Mouse (Mus musculus) stomach, embryonic 14.5 days (tissue): ENCODE data around the gene Fut7. TPM values are rescaled to one million over a fixed set of nuclear protein-coding genes. Genes with fewer than 3 reads are reported as not detected.

Experiments
- ATAC-seq: fragments of 200-750 bp; cut with Nextera tagmentation; 2 replicates; pipeline ENCODE4 v1.8.0; 2017; ENCODE audit warnings: low read depth, moderate TSS enrichment; ENCODE audit not compliant: insufficient number of reproducible peaks, insufficient read depth, low FRiP score
- H3K27ac ChIP-seq: fragments of 300-500 bp; sonication (generic); 2 replicates; pipeline ENCODE4 v1.5.1; 2014; ENCODE audit warnings: mild to moderate bottlenecking, low read length, moderate library complexity, mixed read lengths
- H3K27me3 ChIP-seq: fragments of 300-500 bp; sonication (generic); 2 replicates; pipeline ENCODE4 v1.6.1; 2014; ENCODE audit warnings: low read length, control low read depth, mixed read lengths; ENCODE audit not compliant: control insufficient read depth, insufficient read depth
- H3K36me3 ChIP-seq: fragments of 300-500 bp; sonication (generic); 2 replicates; pipeline ENCODE4 v1.6.1; 2014; ENCODE audit warnings: mild to moderate bottlenecking, control low read depth, low read length, moderate library complexity, mixed read lengths; ENCODE audit not compliant: control insufficient read depth, insufficient read depth
- H3K4me1 ChIP-seq: fragments of 300-500 bp; sonication (generic); 2 replicates; pipeline ENCODE4 v1.6.1; 2014; ENCODE audit warnings: low read length, control low read depth, mixed read lengths; ENCODE audit not compliant: control insufficient read depth, insufficient read depth
- H3K4me2 ChIP-seq: fragments of 300-500 bp; sonication (generic); replicated peaks from 2 replicates; pipeline ENCODE4 v1.6.1; 2014; ENCODE audit warnings: low read depth, low read length, control low read depth
- H3K4me3 ChIP-seq: fragments of 300-500 bp; sonication (generic); 2 replicates; pipeline ENCODE4 v1.5.1; 2014; ENCODE audit warnings: low read depth, low read length, control low read depth
- H3K9ac ChIP-seq: fragments of 300-500 bp; sonication (generic); replicated peaks from 2 replicates; pipeline ENCODE4 v1.6.1; 2014; ENCODE audit warnings: low read depth, mild to moderate bottlenecking, control low read depth, low read length, moderate library complexity, mixed read lengths
- H3K9me3 ChIP-seq: fragments of 300-500 bp; sonication (generic); 2 replicates; pipeline ENCODE4 v1.6.1; 2016; ENCODE audit warnings: low read depth, low read length, control low read depth; ENCODE audit not compliant: control insufficient read depth
- WGBS: fragments of 180-500 bp; shearing (Covaris S2); extraction: QIAGEN DNeasy Blood & Tissue Kit; methylation state at CpG from one replicate; pipeline ENCODE4 v1.1.7; 2014; 5-methylcytosine and 5-hydroxymethylcytosine counted together
- polyA plus RNA-seq: library from polyadenylated mRNA; unstranded; fragments of >200 nt; fragmentation: Nextera tagmentation; extraction: Ambion mirVana; gene quantifications from 2 replicates; pipeline ENCODE4 v1.2.1, GENCODE M21; 2014

The Fut7 gene
- polyA plus RNA-seq, 1 experiment from 2014 or later: 0.12 TPM

DNA sequence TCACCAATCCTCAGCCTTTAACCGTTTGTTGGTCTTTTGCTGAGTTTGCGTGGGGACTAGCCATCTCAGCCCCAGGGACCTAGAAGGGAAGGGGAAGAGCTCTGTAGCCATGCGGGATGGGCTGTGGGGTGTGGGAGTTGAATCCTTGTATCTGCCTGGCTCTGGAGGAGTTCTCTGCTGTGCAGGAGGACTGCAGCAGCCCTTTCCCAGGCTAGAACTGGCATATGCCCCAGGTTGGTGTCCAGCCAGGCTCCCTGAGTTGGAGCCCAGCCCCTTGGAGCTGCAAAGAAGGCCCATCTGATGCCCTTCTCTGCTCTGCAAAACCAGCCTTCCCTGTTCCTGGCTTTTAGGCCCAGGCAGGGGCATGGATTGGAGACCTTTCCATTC, 26.5 kb upstream of the Fut7 start:
- WGBS: 42% methylated on average over 3 of the region's 3 CpGs

DNA sequence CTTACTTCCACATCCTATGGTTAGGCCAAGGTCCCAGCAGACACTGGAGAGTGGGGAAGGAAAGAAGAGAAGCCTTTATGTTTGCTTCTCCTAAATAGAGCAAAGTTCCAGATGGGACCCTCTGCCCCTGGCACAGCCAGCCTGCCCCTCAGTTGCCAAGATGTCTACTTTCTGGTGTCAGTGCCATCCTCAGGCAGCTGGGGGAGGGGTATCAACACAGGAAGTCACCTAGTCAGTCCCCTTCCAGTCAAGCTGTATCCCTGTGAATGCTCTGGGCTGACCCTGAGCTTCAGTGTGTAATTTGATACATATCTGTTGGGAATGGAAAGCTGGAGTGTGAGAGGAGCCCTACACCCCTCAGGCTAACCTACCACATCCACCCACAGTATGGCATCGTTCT, 26.1 kb upstream of the Fut7 start:
- Histone ChIP-seq H3K27me3 (peaks cover 25% of the 10 kb centered on the region; the same call in 1 of the 2 replicates), H3K4me3 (no peak overlapping the region), H3K9ac (no peak overlapping the region), H3K4me2 (no peak overlapping the region), H3K27ac (no peak overlapping the region), H3K36me3 (no peaks in the 10 kb centered on the region), H3K9me3 (no peaks in the 10 kb centered on the region), H3K4me1 (peaks cover 17% of the 10 kb centered on the region; the same call in 1 of the 2 replicates)
- WGBS: 67% methylated on average over 1 of the region's 1 CpGs
- ATAC-seq: no peak

More for the DNA sequence above, 26.5 kb upstream of the Fut7 start:
- H3K4me3 ChIP-seq: peak overlapping the region; percentile 36
- no peak overlapping the region for H3K27ac ChIP-seq
- peaks cover 22% of the 10 kb centered on the region; the same call in 1 of the 2 replicates for H3K27me3 ChIP-seq
- H3K4me2 ChIP-seq: peak overlapping the region; percentile 73
- no peaks in the 10 kb centered on the region for H3K36me3 ChIP-seq
- H3K4me1 ChIP-seq: peaks cover 17% of the 10 kb centered on the region; the same call in 1 of the 2 replicates
- no peaks in the 10 kb centered on the region for H3K9me3 ChIP-seq
- no peak overlapping the region for H3K9ac ChIP-seq
- ATAC-seq: no peak

DNA sequence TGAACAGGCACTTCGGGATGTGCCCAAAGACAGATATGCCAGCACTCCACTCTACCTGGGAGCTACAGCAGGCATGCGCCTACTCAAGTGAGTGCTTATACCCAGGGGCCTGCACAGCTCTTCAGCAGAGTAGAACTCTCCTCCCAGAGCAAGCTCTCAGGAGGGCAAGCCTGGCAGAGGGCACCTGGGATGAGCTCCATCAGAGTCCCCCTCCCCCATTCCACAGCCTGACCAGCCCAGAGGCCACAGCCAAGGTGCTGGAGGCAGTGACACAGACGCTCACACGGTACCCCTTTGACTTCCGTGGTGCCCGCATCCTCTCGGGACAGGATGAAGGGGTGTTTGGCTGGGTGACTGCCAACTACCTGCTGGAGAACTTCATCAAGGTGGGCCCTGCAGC, 25.0 kb upstream of the Fut7 start:
- Histone ChIP-seq H3K9ac (no peak overlapping the region), H3K36me3 (no peaks in the 10 kb centered on the region), H3K9me3 (no peaks in the 10 kb centered on the region), H3K27ac (no peak overlapping the region), H3K4me3 (no peak overlapping the region), H3K4me1 (peaks cover 21% of the 10 kb centered on the region), H3K4me2 (no peak overlapping the region), H3K27me3 (peaks cover 23% of the 10 kb centered on the region)
- 86% methylated on average over 7 of the region's 7 CpGs for WGBS
- no peak for ATAC-seq

DNA sequence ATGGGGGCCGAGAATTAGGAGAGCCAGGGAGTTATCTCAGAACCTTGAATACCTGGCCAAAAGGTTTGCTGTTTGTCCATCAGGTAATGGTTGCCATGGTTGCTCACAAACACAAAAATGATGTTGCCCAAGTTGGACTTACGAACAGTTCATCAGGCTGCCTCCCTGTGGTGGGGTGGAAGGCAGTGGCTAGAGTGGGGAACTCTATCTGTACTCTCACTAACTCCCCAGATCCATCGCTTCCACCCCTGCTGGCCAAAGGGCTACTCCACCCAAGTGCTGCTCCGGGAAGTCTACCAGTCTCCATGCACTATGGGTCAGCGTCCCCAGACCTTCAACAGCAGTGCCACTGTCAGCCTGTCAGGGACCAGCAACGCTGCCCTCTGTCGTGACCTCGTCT, 24.0 kb upstream of the Fut7 start, which contains the start of gene Npdc1:
Npdc1 (plus strand) TSS at position 301 of the 400 bp plus-strand sequence.
- no peaks in the 10 kb centered on the region for H3K9me3 ChIP-seq
- H3K4me1 ChIP-seq: peaks cover 24% of the 10 kb centered on the region
- no peaks in the 10 kb centered on the region for H3K36me3 ChIP-seq
- H3K27ac ChIP-seq: no peak within 1 kb of the TSS
- H3K4me3 ChIP-seq: no peak within 1 kb of the TSS
- WGBS: 72% methylated on average over 8 of the region's 8 CpGs
- H3K9ac ChIP-seq: no peak within 1 kb of the TSS
- ATAC-seq: no peak
- no peak within 1 kb of the TSS for H3K4me2 ChIP-seq
- H3K27me3 ChIP-seq: peaks cover 25% of the 10 kb centered on the region

DNA sequence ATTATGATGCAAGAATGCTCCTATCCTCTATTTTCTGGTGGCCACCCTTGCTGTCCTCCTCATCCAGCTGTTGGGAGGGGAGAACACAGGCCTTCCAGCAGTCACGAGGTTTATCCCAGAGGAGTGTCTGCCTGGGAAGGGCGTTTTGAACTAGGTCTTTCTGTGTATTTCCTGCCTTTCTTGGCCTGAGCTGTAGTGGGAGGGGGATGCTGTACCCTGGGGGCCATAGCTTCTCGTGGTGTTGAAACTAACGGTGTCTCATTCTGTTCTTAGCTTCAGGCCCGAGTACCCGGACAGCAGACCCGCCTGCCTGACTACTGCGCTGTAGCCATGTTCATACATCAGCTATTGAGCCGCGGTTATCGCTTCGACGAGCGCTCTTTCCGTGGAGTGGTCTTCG, 22.8 kb upstream of the Fut7 start:
- peak overlapping the region; percentile 18; the same call in 1 of the 2 replicates for H3K4me2 ChIP-seq
- 24% methylated on average over 16 of the region's 16 CpGs for WGBS
- H3K27me3 ChIP-seq: peaks cover 25% of the 10 kb centered on the region
- H3K36me3 ChIP-seq: no peaks in the 10 kb centered on the region
- ATAC-seq: no peak
- no peak overlapping the region for H3K27ac ChIP-seq
- H3K4me3 ChIP-seq: no peak overlapping the region; the same call in 1 of the 2 replicates
- H3K9ac ChIP-seq: no peak overlapping the region
- peaks cover 15% of the 10 kb centered on the region for H3K4me1 ChIP-seq
- no peaks in the 10 kb centered on the region for H3K9me3 ChIP-seq

DNA sequence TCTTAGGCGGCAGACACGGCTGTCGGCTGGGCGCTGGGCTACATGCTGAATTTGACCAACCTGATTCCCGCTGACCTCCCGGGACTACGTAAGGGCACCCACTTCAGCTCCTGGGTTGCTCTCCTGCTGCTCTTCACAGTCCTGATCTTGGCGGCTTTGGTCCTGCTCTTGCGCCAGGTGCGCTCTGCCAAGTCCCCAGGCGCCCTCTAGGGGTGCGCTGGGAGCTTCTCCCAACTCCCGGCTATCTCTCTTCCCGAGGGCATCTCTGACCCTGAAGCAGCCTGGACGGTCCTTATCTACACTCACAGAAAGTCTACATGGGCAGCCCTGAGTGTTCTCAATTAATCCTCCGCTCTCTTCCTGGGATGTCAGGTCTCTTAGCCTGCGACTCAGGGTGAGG, 22.3 kb upstream of the Fut7 start:
- no peaks in the 10 kb centered on the region for H3K9me3 ChIP-seq
- peaks cover 25% of the 10 kb centered on the region for H3K27me3 ChIP-seq
- no peak overlapping the region for H3K27ac ChIP-seq
- 2% methylated on average over 17 of the region's 17 CpGs for WGBS
- H3K36me3 ChIP-seq: no peaks in the 10 kb centered on the region
- H3K4me2 ChIP-seq: peak overlapping the region; percentile 18; the same call in 1 of the 2 replicates
- H3K9ac ChIP-seq: no peak overlapping the region
- H3K4me3 ChIP-seq: no peak overlapping the region; the same call in 1 of the 2 replicates
- peaks cover 14% of the 10 kb centered on the region for H3K4me1 ChIP-seq
- no peak for ATAC-seq

DNA sequence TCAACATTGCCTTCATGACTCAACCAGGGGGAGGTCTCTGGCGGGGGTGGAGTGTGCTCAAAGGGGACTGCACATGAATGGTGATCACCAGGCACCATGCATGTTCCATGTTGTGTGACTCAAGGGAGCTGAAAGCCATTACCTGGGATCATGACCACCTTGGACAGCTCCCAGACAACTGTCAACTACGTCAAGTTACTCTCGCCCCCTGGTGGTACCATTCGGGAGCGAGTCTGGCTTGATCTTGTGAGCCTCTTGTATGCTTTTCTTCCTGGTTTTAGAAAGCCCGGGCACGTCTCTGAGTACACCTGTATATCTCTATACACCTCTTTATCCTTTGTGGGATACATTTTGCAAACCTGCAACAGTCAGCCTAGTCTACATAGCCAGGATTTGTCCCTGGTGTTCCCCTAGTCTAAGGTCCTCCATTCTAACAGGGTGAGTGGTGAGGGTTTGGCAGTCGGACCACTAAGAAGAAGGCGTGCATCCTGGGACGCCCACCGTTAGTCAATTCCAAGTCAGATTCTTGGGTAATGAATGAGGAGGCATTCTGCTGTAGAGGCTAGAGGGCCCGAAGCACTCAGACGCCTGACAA, 20.6 kb upstream of the Fut7 start:
- ATAC-seq: peak; percentile 10; the same call in 1 of the 2 replicates
- Histone ChIP-seq H3K27ac (no peak overlapping the region; the same call in 1 of the 2 replicates), H3K4me1 (peaks cover 7% of the 10 kb centered on the region), H3K4me3 (peak overlapping the region; percentile 60), H3K27me3 (peaks cover 14% of the 10 kb centered on the region), H3K4me2 (peak overlapping the region; percentile 72), H3K9ac (peak overlapping the region; percentile 50; the same call in 1 of the 2 replicates), H3K9me3 (no peaks in the 10 kb centered on the region), H3K36me3 (no peaks in the 10 kb centered on the region)
- WGBS: under 1% methylated on average over 13 of the region's 13 CpGs

DNA sequence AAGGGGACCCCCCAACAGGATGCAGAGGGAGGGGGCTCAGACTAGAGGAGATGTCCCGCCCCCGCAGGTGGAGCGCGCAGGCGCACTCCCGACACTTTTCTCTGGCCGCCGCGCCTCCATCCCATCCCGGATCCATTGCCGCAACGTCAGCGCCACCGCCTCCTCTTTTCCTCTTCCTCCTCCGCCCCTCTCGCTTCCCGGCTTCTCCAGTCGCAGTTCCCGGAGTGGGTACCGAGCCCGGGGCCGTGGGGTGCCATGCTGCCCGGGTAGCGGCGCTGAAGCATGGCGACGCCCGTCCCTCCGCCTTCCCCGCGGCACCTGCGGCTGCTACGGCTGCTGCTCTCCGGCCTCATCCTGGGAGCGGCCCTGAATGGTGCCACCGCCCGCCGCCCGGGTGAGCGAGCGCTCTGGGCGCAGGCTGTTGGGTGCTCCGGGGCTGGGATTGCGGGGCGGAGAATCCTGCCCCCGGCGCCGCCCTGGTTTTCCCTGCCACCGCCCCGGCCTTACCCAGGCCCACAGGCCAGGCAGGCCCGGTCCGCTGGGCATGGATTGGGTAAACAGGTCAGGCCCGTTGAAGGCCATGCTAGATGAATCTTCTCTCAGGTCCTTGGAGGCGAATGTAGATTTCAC, 20.0 kb upstream of the Fut7 start:
- peak overlapping the region; percentile 72 for H3K4me2 ChIP-seq
- peak; percentile 56 for ATAC-seq
- H3K9ac ChIP-seq: peak overlapping the region; percentile 50; the same call in 1 of the 2 replicates
- no peaks in the 10 kb centered on the region for H3K9me3 ChIP-seq
- under 1% methylated on average over 53 of the region's 54 CpGs for WGBS
- H3K36me3 ChIP-seq: no peaks in the 10 kb centered on the region
- H3K4me1 ChIP-seq: peaks cover 7% of the 10 kb centered on the region
- peak overlapping the region; percentile 61; the same call in 1 of the 2 replicates for H3K27ac ChIP-seq
- H3K4me3 ChIP-seq: peak overlapping the region; percentile 60
- H3K27me3 ChIP-seq: peaks cover 14% of the 10 kb centered on the region
